Mouse (Mus musculus) layer of hippocampus, adult 2 months (tissue): Measurements from ENCODE around the gene Diaph3. TPM values are rescaled to one million over a fixed set of nuclear protein-coding genes. Genes with fewer than 3 reads are reported as not detected.
A peak's percentile ranks its signal among the peaks of the same experiment; 100 is the strongest.

Source experiments
- DNase-seq, 2 experiments: peaks; one replicate each; pipeline ENCODE4 v3.0.0; 2022; ENCODE audit warnings: low spot score in 2 of 2
- H3K27ac ChIP-seq: fragments of 200-600 bp; 2 replicates; pipeline ENCODE4 v1.8.1; 2022
- H3K4me3 ChIP-seq: fragments of 200-600 bp; 2 replicates; pipeline ENCODE4 v1.8.1; 2022; ENCODE audit warnings: mild to moderate bottlenecking
- CTCF ChIP-seq: fragments of 200-600 bp; conservative IDR thresholded peaks from 2 replicates; pipeline ENCODE4 v1.8.1; 2022; ENCODE audit warnings: antibody characterized with exemption, mild to moderate bottlenecking, moderate library complexity
- microRNA-seq, 2 experiments: library from miRNA; unstranded; fragments of <30 nt; microRNA quantifications; one replicate each; pipeline ENCODE4 v1.2.0; 2021
- total RNA-seq, 2 experiments: library from RNA; stranded (reverse); gene quantifications; 2 replicates each; pipeline ENCODE4 v1.2.3; 2021

The Diaph3 gene
- total RNA-seq, 2 experiments from 2014 or later: 4.4 to 4.6 TPM

- TF ChIP-seq CTCF: no peak
- DNase-seq: no peak
- Histone ChIP-seq H3K4me3 (no peak overlapping the region), H3K27ac (no peak overlapping the region)
These were observed 505.4 kb downstream of the Diaph3 start for GRCm38 (mm10) chr14:86635594-86636140.

- Histone ChIP-seq H3K27ac (no peak overlapping the region), H3K4me3 (no peak overlapping the region)
- no peak for DNase-seq
- no peak for TF ChIP-seq CTCF
These were observed 506.0 kb downstream of the Diaph3 start for GRCm38 (mm10) chr14:86635052-86635451.

- no peak for DNase-seq
- no peak for TF ChIP-seq CTCF
These were observed 507.2 kb downstream of the Diaph3 start for GRCm38 (mm10) chr14:86633799-86634198.

GRCm38 (mm10) chr14:86624816-86625425 is 516.1 kb downstream of the Diaph3 start:
- no peak overlapping the region for H3K27ac ChIP-seq
- peak in 1 of 2 experiments; percentile 10 for DNase-seq
- TF ChIP-seq CTCF: no peak
- no peak overlapping the region for H3K4me3 ChIP-seq

More at GRCm38 (mm10) chr14:86633799-86634198, 507.2 kb downstream of the Diaph3 start:
- no peak overlapping the region for H3K4me3 ChIP-seq
- no peak overlapping the region for H3K27ac ChIP-seq

- no peak overlapping the region for H3K4me3 ChIP-seq
- no peak overlapping the region for H3K27ac ChIP-seq
- DNase-seq: no peak
- no peak for TF ChIP-seq CTCF
These were observed 521.4 kb downstream of the Diaph3 start for GRCm38 (mm10) chr14:86619637-86620036.

Small RNAs within 50 kb of the gene (microRNA-seq; reads per million reads assigned to microRNA genes)
- 0 reads per million in 2 experiments for gene Gm23438
